Mouse (Mus musculus) monocyte, adult 2 months (primary cell): ENCODE measurements around the gene Syne1.

Source experiments
- DNase-seq, 2 experiments: peaks; one replicate each; pipeline ENCODE4 v3.0.0; 2022; ENCODE audit warnings: low spot score in 2 of 2, low read depth in 1 of 2

Gene Syne1

GRCm38 (mm10) chr10:5163286-5163685, 388.0 kb downstream of the Syne1 start:
- DNase-seq, result no peak

- DNase-seq, result peak in 1 of 2 experiments; percentile 14
Observed at GRCm38 (mm10) chr10:5161394-5161872, 389.8 kb downstream of the Syne1 start.

GRCm38 (mm10) chr10:5159679-5160078, 391.6 kb downstream of the Syne1 start:
- DNase-seq, result no peak

- DNase-seq, result no peak
Observed at GRCm38 (mm10) chr10:5153047-5153446, 398.2 kb downstream of the Syne1 start.

- no peak for DNase-seq
Observed at GRCm38 (mm10) chr10:5141471-5141870, 409.8 kb downstream of the Syne1 start.

- no peak for DNase-seq
Observed at GRCm38 (mm10) chr10:5139932-5140264, 411.4 kb downstream of the Syne1 start.

GRCm38 (mm10) chr10:5139246-5139931, 411.9 kb downstream of the Syne1 start:
- DNase-seq, result no peak

- DNase-seq, result no peak
Observed at GRCm38 (mm10) chr10:5132050-5132449, 419.2 kb downstream of the Syne1 start.

GRCm38 (mm10) chr10:5130495-5130894, 420.8 kb downstream of the Syne1 start:
- DNase-seq, result no peak

- DNase-seq, result no peak
Observed at GRCm38 (mm10) chr10:5124757-5125156, 426.5 kb downstream of the Syne1 start.

- DNase-seq, result no peak
Observed at GRCm38 (mm10) chr10:5116720-5117119, 434.6 kb downstream of the Syne1 start.

- no peak for DNase-seq
Observed at GRCm38 (mm10) chr10:5116155-5116554, 435.1 kb downstream of the Syne1 start.

- DNase-seq, result no peak
Observed at GRCm38 (mm10) chr10:5110773-5111172, 440.5 kb downstream of the Syne1 start.

GRCm38 (mm10) chr10:5097754-5098137, 453.5 kb downstream of the Syne1 start:
- no peak for DNase-seq

- DNase-seq, result no peak
Observed at GRCm38 (mm10) chr10:5096996-5097753, 454.1 kb downstream of the Syne1 start.

GRCm38 (mm10) chr10:5089133-5089532, 462.1 kb downstream of the Syne1 start:
- no peak for DNase-seq

GRCm38 (mm10) chr10:5087336-5087735, 463.9 kb downstream of the Syne1 start:
- DNase-seq, result no peak

GRCm38 (mm10) chr10:5086329-5086728, 465.0 kb downstream of the Syne1 start:
- no peak for DNase-seq

- no peak for DNase-seq
Observed at GRCm38 (mm10) chr10:5085792-5086191, 465.5 kb downstream of the Syne1 start.

GRCm38 (mm10) chr10:5083716-5084115, 467.6 kb downstream of the Syne1 start:
- DNase-seq, result no peak

- no peak for DNase-seq
Observed at GRCm38 (mm10) chr10:5079945-5080468, 471.3 kb downstream of the Syne1 start.

GRCm38 (mm10) chr10:5075724-5076123, 475.6 kb downstream of the Syne1 start:
- DNase-seq, result no peak
